1 mouse cellular context compared by ENCODE assay signal in genomic region chr14:20482051-20482751, GRCm38 (mm10).
TF ChIP-seq lines count a peak whose summit lies in the region.

No protein-coding gene starts in this region.

TF ChIP-seq in MEL, 35 proteins besides CTCF, POLR2A, EP300 and RAD21 (continued from another document):
- no peak for TF ChIP-seq ZKSCAN1 (IDR thresholded peaks at IDR 0.05; ENCODE audit: low read depth, low read length)
- no peak for TF ChIP-seq E2F4 (IDR thresholded peaks at IDR 0.05; ENCODE audit: borderline replicate concordance, low read depth, low read length)
- no peak for TF ChIP-seq BHLHE40 (IDR thresholded peaks at IDR 0.05; ENCODE audit: borderline replicate concordance, low read depth, low read length)
- peak; percentile 53; the same call in 1 of the 2 replicates for TF ChIP-seq GATA1 (IDR thresholded peaks at IDR 0.05; ENCODE audit: low read depth, low read length)
- TF ChIP-seq MYB (IDR thresholded peaks at IDR 0.05; ENCODE audit: low read depth, low read length), result no peak
- TF ChIP-seq MAFK (IDR thresholded peaks at IDR 0.05; ENCODE audit: borderline replicate concordance, low read depth, low read length), result no peak
- TF ChIP-seq ZNF384 (IDR thresholded peaks at IDR 0.05; ENCODE audit: low read depth, low read length), result peak; percentile 90
- no peak for TF ChIP-seq GABPA (IDR thresholded peaks at IDR 0.05; ENCODE audit: low read depth, low read length)
- TF ChIP-seq USF1 (IDR thresholded peaks at IDR 0.05; ENCODE audit: low read depth, low read length), result no peak
- peak; percentile 96 for TF ChIP-seq TBP (IDR thresholded peaks at IDR 0.05; ENCODE audit: low read depth, low read length)
- TF ChIP-seq MXI1 (IDR thresholded peaks at IDR 0.05; ENCODE audit: low read depth, low read length), result no peak
- TF ChIP-seq MEF2A (IDR thresholded peaks at IDR 0.05; ENCODE audit: extremely low read depth, insufficient replicate concordance, low read depth, low read length, poor library complexity, severe bottlenecking), result no peak
